Mouse (Mus musculus): ENCODE results near the gene Adgrl1. TPM values are rescaled to one million over a fixed set of nuclear protein-coding genes. Genes with fewer than 3 reads are reported as not detected.

The Adgrl1 gene
- total RNA-seq, 1 experiment from 2014 or later = 114 TPM

GRCm38 (mm10) chr8:83901566-83902485 lies 1.9 kb downstream of the Adgrl1 start:
- no peak for DNase-seq

GRCm38 (mm10) chr8:83902961-83903666 lies 3.2 kb downstream of the Adgrl1 start:
- DNase-seq = peak; percentile 42

GRCm38 (mm10) chr8:83908583-83908982 lies 8.7 kb downstream of the Adgrl1 start:
- no peak for DNase-seq

- no peak for DNase-seq
Measured at GRCm38 (mm10) chr8:83909311-83909710, 9.4 kb downstream of the Adgrl1 start.

GRCm38 (mm10) chr8:83911809-83912731 lies 12.2 kb downstream of the Adgrl1 start:
- no peak for DNase-seq

- no peak for DNase-seq
Measured at GRCm38 (mm10) chr8:83914232-83914631, 14.3 kb downstream of the Adgrl1 start.

GRCm38 (mm10) chr8:83914860-83915259 lies 15.0 kb downstream of the Adgrl1 start:
- DNase-seq = no peak

GRCm38 (mm10) chr8:83916015-83916414 lies 16.1 kb downstream of the Adgrl1 start:
- DNase-seq = no peak

- peak; percentile 46 for DNase-seq
Measured at GRCm38 (mm10) chr8:83917566-83917965, 17.7 kb downstream of the Adgrl1 start.

- peak; percentile 77 for DNase-seq
Measured at GRCm38 (mm10) chr8:83921558-83921957, 21.7 kb downstream of the Adgrl1 start.

- no peak for DNase-seq
Measured at GRCm38 (mm10) chr8:83922727-83923126, 22.8 kb downstream of the Adgrl1 start.

- DNase-seq = no peak
Measured at GRCm38 (mm10) chr8:83924585-83924984, 24.7 kb downstream of the Adgrl1 start.

- peak; percentile 73 for DNase-seq
Measured at GRCm38 (mm10) chr8:83926266-83926665, 26.4 kb downstream of the Adgrl1 start.

- no peak for DNase-seq
Measured at GRCm38 (mm10) chr8:83934222-83934621, 34.3 kb downstream of the Adgrl1 start.

GRCm38 (mm10) chr8:83934994-83935393 lies 35.1 kb downstream of the Adgrl1 start:
- peak; percentile 38 for DNase-seq

- DNase-seq = no peak
Measured at GRCm38 (mm10) chr8:83935435-83935834, 35.5 kb downstream of the Adgrl1 start.

- DNase-seq = no peak
Measured at GRCm38 (mm10) chr8:83937645-83938044, 37.7 kb downstream of the Adgrl1 start.

GRCm38 (mm10) chr8:83938330-83938729 lies 38.4 kb downstream of the Adgrl1 start:
- DNase-seq = no peak

GRCm38 (mm10) chr8:83941066-83941677 lies 41.3 kb downstream of the Adgrl1 start:
- DNase-seq = peak; percentile 49

GRCm38 (mm10) chr8:83942446-83942845 lies 42.5 kb downstream of the Adgrl1 start:
- no peak for DNase-seq

GRCm38 (mm10) chr8:83945540-83945939 lies 45.6 kb downstream of the Adgrl1 start:
- DNase-seq = no peak

GRCm38 (mm10) chr8:83954749-83955105 lies 54.8 kb downstream of the Adgrl1 start:
- DNase-seq = no peak

All from adrenal gland, postnatal 25 days (tissue).